Mouse (Mus musculus): Measurements from ENCODE around the gene Phox2a.

Gene Phox2a

GRCm38 (mm10) chr7:101817861-101818401 lies at the start of gene Phox2a:
Gene Phox2a, plus strand, starts transcription at chr7:101818313.
- no peak for DNase-seq (ENCODE audit: low spot score)

DNA sequence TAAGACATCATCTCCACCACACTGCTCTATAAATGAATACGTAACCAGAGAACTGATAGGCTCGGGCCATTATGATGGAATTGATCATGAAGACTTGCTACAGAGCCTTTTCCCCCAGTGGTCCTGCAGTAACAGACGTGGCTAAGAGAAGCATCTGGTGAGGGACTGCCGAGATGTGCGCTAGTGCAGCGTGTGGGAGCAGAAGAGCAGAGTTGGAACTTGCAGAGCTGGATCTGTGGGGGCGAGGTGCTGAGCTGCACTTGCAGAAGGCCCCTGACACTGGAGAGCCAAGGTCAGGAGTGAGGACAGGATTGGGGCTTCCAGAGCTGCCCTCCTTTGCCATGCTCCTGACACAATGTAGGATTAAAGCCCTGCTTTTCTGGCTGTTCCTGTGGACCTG lies 48.1 kb upstream of the Phox2a start:
- no peak for DNase-seq (ENCODE audit: low spot score)

- no peak for DNase-seq (ENCODE audit: low spot score)
Observed at GRCm38 (mm10) chr7:101771604-101772003, 46.5 kb upstream of the Phox2a start.

DNA sequence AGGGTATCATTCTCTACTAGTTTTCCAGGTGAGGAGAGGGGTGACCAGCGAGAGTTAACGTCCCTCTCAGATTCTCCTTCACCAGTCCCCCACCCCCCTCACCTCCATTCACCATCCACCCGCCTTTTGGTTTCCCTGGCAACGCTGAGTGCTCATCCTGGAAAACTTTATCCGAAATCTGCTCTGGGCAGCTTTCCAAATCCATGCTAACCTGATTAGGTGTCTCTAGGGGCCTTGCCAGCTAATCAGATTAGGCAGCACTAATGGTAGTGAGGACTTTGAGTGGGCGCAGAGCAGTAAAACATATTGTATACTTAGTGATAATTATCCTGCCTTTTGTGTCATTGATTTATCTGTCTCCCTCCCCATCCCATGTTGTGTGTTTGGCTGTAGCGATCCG lies 45.4 kb upstream of the Phox2a start:
- DNase-seq (ENCODE audit: low spot score), result no peak

DNA sequence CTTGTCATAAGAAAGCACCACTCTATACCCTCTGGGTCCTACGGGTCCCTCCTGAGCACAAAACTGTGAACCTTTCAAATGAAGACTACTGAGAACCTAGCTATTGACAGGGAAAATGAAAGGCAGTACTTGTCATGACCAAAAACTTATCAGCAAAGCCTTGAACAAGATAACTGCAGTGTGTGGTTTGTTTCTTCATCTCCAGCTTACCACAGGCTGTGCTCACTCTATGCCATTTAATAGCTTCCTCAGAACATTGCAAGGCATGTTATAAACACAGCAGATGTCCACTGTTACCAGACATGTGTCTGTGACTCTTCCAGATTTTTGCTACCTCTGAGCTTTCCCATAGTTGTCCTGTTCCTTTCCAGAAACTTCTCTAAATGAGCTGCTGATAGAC lies 41.1 kb upstream of the Phox2a start:
- no peak for DNase-seq (ENCODE audit: low spot score)

DNA sequence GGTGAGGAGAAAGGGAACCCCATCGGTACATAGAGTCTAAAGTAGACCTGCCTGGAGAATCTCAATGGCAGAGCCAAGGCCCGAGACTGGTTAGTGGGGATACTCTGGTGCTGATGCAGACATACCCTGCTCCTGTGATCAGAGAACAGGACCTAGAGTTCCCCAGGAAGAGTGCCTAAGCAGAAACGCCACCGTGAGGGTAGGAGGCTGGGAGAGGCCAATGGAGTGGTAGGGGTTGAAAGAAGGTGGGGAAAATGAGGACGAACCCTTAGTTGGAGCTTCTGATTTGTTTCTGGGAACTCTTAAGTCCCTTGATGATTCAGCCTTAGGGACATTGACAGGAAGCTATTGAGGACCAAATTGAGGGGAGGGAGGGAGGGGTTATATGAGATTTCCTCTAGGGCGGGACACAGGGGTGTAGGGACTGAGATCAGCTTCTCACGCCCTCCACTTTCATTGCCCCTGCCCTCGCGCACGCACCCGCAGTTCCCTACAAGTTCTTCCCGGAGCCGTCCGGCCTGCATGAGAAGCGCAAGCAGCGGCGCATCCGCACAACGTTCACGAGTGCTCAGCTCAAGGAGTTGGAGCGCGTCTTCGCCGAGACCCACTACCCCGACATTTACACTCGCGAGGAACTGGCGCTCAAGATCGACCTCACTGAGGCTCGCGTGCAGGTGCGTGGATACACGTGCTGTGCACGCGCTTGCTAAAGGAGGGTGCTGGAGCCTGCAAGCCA lies 2.4 kb downstream of the Phox2a start:
- DNase-seq (ENCODE audit: low spot score), result no peak

DNA sequence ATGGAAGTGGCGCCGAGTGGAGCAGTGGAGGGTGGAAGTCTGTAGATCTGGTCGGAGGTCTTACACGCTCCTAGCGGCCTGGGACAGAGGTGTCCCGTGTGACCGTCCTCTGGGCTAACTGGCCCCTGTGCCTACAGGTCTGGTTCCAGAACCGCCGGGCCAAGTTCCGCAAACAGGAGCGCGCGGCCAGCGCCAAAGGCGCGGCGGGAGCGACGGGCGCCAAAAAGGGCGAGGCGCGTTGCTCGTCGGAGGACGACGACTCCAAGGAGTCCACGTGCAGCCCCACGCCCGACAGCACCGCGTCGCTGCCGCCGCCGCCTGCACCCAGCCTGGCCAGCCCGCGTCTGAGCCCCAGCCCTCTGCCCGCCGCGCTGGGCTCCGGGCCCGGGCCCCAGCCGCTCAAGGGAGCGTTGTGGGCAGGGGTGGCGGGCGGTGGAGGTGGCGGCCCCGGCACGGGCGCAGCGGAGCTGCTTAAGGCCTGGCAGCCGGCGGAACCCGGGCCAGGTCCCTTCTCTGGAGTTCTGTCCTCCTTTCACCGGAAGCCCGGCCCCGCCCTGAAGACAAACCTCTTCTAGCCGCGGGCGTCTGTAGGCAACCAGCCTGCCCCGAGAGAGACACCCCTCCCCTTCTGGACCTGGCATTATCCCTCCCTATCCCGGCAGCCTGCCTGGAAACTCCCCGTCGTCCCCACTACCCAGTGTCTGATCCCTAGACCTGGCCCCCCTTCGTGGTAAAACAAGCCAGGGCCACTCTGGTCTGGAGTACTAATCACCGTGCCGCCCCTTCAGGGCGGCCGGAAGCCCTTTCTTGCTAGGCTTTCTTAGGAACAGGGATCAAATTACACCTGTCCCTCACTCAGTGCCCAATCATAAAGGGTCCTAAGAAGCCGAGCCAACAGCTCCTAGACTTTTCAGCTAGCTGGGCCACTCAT lies 3.7 kb downstream of the Phox2a start:
- DNase-seq (ENCODE audit: low spot score), result peak; percentile 61

DNA sequence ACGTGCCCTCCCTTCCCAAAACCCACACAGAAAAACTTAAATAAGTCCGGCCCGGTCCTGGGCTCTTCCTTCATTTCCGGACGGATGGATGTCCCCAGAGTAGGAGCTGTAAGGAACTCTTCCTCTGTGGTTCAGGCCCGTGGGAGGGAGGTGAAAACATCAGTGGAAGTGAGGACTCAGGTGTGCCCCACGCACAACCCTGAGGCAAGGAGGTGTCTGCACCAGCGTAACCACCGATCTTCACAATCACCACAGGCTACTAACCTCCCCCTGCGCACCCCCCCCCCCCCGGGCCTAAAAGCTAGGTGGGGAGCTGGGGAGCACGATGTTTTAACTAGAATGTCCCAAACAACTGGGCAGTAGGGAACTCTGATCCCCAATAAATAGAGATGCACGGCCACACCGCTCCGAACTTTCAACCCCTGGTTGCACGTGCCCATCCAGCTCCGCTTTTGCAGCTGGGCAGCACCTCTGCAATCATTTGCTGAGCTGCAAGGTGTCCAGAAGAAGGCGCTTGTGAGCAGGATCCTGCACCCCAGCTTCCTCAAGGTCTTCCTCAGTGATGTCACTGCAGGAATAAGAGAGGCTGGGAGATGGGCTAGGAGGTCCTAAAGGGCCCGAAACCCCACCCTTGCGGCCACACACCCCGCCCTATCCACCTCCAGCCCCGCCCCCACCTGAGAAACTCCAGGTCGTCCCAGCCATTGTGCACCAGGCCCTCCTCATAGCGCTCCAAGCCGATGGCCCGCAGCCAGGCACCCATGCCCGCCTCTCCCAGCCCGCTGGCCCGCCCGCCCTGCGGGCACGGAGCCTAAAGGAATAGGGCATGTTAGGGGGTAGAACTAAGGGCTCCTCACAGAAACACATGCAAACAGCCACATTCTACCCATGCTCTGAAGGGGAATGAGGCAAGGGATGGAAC lies 5.0 kb downstream of the Phox2a start:
- DNase-seq (ENCODE audit: low spot score), result peak; percentile 64

DNA sequence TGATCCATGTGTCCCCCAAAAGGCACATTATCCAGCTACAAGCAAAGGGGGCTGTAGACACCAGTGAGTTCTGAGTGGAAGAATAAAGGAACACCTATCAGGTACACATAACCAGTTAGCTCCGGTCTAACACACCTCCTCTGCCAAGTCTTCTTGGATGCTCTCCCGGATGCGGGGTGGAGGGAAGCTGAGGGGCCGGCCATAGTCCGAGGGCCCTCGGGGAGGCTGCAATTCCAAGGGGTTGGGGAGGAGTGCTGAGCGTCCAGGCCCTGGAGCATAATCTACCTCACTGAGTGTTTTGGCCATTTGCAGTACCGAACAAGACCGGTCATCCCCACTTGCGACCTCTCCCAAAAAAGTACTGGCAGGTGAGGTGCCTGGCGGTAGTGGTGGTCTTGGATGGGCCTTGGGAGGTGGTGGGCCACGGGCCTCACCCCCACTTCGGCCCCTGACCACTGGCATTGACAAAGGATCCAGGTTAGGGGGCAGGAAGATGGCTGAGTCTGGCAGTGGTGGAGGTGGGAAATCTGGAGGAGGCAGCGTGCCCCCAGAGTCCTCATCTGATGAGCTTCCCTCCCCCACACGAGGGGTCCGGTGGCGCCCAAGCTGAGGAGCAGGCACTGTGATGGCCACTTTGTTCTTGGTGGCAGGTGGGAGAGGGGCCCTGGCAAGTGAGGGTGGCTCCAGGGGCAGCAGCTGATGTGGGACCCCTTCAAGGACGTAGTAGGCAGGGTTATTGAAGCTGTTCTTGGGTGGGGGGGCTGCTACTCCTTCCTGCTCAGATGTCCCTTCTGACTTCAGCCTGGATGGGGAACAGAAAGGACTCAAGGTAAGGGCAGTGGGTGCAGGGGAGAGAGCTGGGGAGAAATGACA lies 5.9 kb downstream of the Phox2a start:
- no peak for DNase-seq (ENCODE audit: low spot score)

GRCm38 (mm10) chr7:101830373-101830772 lies 12.3 kb downstream of the Phox2a start:
- no peak for DNase-seq (ENCODE audit: low spot score)

- DNase-seq (ENCODE audit: low spot score), result no peak
Observed at GRCm38 (mm10) chr7:101831437-101831836, 13.3 kb downstream of the Phox2a start.

- DNase-seq (ENCODE audit: low spot score), result no peak
Observed at GRCm38 (mm10) chr7:101832372-101832771, 14.3 kb downstream of the Phox2a start.

- DNase-seq (ENCODE audit: low spot score), result no peak
Observed at GRCm38 (mm10) chr7:101833352-101833751, 15.2 kb downstream of the Phox2a start.

- no peak for DNase-seq (ENCODE audit: low spot score)
Observed at GRCm38 (mm10) chr7:101833916-101834584, 15.9 kb downstream of the Phox2a start.

DNA sequence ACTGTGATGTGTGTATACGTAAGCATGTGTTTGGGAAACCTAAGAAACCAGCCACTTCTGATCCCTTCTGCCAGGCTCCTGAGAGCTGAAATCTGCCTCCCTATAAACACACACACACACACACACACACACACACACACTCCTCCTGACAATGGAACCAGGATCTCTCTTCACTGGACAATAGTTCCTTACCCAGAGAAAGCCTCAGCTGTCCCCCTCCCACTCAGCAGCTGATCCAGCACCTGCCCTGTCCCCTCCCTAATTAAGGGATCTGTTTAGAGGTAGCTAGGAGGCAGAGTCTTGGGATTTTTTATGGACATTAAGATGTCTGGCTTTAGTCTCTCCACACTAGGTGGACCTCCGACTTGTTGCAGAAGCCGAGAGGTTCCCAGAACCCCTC lies 16.8 kb downstream of the Phox2a start:
- no peak for DNase-seq (ENCODE audit: low spot score)

DNA sequence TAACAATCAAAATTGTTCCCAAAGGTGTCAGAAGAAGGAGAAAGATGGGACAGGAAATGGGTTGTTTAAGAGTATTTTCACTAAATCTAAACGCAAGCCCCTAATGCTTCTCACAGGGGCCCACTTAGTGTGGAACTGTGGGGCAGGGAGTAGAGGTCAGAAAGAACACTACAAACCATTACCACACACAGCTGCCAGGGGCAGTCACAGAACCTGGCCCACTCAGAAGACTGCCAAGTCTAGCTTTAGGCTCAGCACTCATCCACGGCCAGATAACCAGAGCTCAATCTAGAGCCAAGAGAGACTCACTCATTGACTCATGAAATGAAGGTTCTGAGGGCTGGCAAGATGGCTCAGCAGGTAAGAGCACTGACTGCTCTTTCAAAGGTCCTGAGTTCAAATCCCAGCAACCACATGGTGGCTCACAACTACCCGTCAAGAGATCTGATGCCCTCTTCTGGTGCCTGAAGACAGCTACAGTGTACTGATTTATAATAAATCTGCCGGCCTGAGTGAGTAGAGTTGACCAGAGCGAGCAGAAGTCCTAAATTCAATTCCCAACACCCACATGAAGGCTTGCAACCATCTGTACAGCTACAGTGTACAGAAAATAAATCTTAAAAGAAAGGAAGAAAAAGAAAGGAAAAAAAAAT lies 17.5 kb downstream of the Phox2a start:
- DNase-seq (ENCODE audit: low spot score), result no peak

- peak; percentile 65 for DNase-seq (ENCODE audit: low spot score)
Observed at GRCm38 (mm10) chr7:101836271-101837153, 18.4 kb downstream of the Phox2a start.

GRCm38 (mm10) chr7:101837154-101837605 lies 19.1 kb downstream of the Phox2a start:
- DNase-seq (ENCODE audit: low spot score), result no peak
